Mouse (Mus musculus): ENCODE data around the gene Xrcc1.
"Not testable (repeated sequence)": the region's sequence is repeated elsewhere in the genome, so short reads cannot be mapped to it uniquely, and the experiment has no call there.

The Xrcc1 gene

DNA sequence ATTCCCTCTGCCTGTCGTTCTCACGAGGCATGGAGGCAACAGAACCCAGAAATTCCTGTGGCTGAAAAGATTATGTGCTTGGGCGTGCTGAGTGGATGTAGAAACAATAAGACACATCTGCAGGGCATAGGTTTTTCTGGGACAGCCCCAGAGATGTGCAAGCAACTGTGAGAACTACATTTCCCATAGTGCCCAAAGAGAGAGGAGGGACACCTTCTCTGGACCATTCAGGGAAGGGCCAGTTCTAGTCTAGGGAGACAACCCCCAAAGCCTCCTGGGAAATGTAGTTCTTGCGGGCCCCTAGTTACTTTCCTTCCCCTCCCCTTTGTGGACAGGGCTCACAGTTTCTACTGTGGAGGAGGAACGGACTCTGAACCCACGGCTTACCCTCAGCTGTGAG, 61.9 kb downstream of the Xrcc1 start:
- DNase-seq: peak; percentile 73

GRCm38 (mm10) chr7:24608561-24608960, 62.5 kb downstream of the Xrcc1 start:
- DNase-seq: no peak

GRCm38 (mm10) chr7:24610144-24610878, 64.2 kb downstream of the Xrcc1 start, which contains the start of gene Phldb3:
Phldb3 (plus strand) TSS chr7:24610763.
- peak; percentile 61 for DNase-seq

GRCm38 (mm10) chr7:24610879-24611494, 64.9 kb downstream of the Xrcc1 start:
- DNase-seq: peak; percentile 95

DNA sequence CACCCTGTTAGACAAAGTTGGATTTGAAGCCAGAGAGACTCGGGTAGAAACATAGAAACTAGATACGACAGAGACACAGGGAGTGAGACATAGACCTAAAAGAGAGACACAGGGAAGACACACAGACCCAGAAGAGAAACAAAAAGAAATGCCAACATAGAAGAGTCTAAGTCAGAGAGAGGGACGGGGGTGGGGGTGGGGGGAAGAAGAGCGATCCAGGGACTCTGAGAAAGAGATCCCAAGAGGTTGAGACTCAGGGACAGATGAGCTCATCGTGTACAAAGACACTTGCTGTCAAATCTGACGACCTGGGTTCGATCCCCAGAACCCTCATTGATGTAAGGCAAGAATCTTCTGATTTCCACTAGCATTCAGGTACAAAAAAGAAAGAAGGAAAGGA, 65.6 kb downstream of the Xrcc1 start:
- DNase-seq: no peak

DNA sequence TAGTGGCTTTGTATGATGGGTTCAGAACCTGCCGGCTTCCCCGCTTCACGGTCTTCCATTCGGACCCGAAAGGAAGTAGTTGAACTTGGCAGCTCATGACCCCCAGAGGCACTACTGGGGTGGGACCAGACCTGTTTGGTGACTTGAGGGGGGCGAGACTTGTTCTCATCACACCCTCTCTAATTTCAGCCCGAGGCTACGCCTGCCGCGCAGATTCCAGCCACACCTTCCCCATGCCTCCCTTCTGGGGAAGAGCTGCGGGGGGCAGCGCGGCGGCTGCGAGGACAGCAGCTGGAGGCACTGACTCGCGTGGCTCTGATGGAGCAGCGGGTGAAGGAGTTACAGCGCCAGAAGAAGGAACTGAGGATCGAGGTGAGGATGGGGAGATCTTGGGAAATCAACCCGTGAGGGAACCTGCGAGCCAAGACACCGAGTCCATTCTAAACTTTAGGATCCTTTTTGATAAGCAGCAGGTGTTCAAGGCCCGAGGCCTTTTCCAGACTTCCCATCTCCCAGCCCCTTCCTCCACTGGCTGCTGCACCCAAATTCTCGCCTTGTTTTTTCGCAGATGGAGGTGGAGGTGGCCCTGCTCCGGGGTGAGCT, 66.3 kb downstream of the Xrcc1 start:
- no peak for DNase-seq

DNA sequence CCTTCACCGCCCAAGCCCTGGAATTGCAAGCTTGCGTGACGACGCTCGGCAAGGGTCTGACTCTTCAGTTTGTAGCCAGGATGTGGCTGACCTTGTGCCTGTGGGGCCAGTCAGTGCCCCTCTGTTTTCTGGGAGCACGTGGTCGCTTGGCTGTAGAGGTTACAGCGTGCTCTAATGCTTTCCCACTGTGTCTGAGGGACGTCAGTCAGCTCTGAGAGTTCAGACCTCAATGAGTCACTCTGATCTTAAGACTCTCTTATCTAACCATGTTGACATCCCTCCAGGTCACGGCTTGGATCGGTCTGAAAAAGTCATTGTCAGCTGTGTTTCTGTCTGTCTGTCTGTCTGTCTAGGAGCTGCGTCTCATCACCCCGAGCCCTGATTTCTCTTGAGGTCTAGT, 68.7 kb downstream of the Xrcc1 start:
- no peak for DNase-seq

- no peak for DNase-seq
Measured at GRCm38 (mm10) chr7:24617763-24618162, 71.7 kb downstream of the Xrcc1 start.

- DNase-seq: not testable (repeated sequence)
Measured at GRCm38 (mm10) chr7:24618374-24618773, 72.3 kb downstream of the Xrcc1 start.

GRCm38 (mm10) chr7:24619671-24620397, 73.7 kb downstream of the Xrcc1 start:
- DNase-seq: no peak

- DNase-seq: no peak
Measured at GRCm38 (mm10) chr7:24621193-24621592, 75.1 kb downstream of the Xrcc1 start.

GRCm38 (mm10) chr7:24622967-24623366, 76.9 kb downstream of the Xrcc1 start:
- DNase-seq: no peak
